12 mouse cellular contexts compared by ENCODE assay signal in the genomic region with DNA sequence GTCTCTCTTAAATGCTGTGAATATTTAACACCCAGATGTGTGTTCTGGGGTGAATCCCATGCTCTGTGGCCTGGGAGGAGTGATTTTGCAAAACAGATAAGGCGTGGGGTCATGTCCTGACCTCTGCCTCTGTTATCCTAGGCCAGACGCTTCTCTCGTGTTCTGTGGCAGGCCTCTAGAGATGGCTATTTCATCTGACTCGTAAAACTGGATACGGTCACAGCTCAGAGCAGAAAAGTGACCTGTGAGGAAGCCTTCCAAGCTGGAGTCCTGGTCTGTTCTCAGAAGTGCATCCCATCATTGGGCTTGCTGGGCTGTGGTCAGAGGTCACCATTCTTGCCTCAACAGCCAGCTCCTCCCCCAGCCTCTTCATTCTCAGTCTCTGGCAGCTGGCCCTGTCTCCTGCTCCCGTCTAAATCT. TPM values are rescaled to one million over a fixed set of nuclear protein-coding genes. Genes with fewer than 3 reads are reported as not detected.
A peak's percentile ranks its signal among the peaks of the same experiment; 100 is the strongest.
DNase-seq lines count a peak whose midpoint lies in the region.
"Had no signal": no experiment of that assay in that cellular context is flagged by ENCODE, and none has a peak within 500 bp of the region (broad histone marks: within the 10 kb centered on the region; RNA-seq: fewer than 3 reads in every experiment).

No protein-coding gene starts in this region.

- H3K4me3 ChIP-seq in embryonic facial prominence, embryonic 10.5 days: no peak overlapping the region
- H3K4me3 ChIP-seq: gastrocnemius, adult 2 months; heart, embryonic 13.5 days had no signal

- H3K27me3 ChIP-seq in embryonic facial prominence, embryonic 10.5 days (replicated peaks; ENCODE audit: low read depth, poor library complexity, severe bottlenecking): peaks cover 60% of the 10 kb centered on the region
- H3K27me3 ChIP-seq: Patski had no signal

- H3K9me3 ChIP-seq in embryonic facial prominence, embryonic 10.5 days: no peaks in the 10 kb centered on the region
- H3K9me3 ChIP-seq: heart, embryonic 13.5 days had no signal

- 28% methylated on average over 6 of the region's 6 CpGs for WGBS in embryonic facial prominence, embryonic 10.5 days

- peak overlapping the region; percentile 19; the same call in 1 of the 2 replicates for H3K27ac ChIP-seq in embryonic facial prominence, embryonic 10.5 days (replicated peaks)
- H3K27ac ChIP-seq: gastrocnemius, adult 2 months; heart, embryonic 13.5 days; hindbrain, postnatal 0 days had no signal

- no peaks in the 10 kb centered on the region for H3K36me3 ChIP-seq in embryonic facial prominence, embryonic 10.5 days (replicated peaks)
- H3K36me3 ChIP-seq: heart, embryonic 13.5 days had no signal

- peaks cover 49% of the 10 kb centered on the region for H3K4me1 ChIP-seq in embryonic facial prominence, embryonic 10.5 days

- DNase-seq in kidney, adult 11 months: peak; percentile 51
- no peak for DNase-seq in kidney, adult 18-20 months
- DNase-seq in NIH3T3 (ENCODE audit: low read depth): peak; percentile 48
- no peak for DNase-seq in embryonic facial prominence, embryonic 10.5 days (ENCODE audit: low spot score)
- peak; percentile 52 to 68 for DNase-seq in kidney, postnatal 4 days
- no peak for DNase-seq in urinary bladder, postnatal 10 days (ENCODE audit: low spot score)
- DNase-seq in layer of hippocampus, adult 8-10 months (ENCODE audit: low spot score in 2 of 2): no peak
- DNase-seq: adrenal gland, postnatal 14 days; gastrocnemius, adult 2 months had no signal

RNA-seq across cellular contexts. Expression of a gene that starts 6.4 kb away (rescaled TPM):
- polyA plus RNA-seq in embryonic facial prominence, embryonic 10.5 days (2016; fragmentation: Nextera tagmentation; extraction: Ambion mirVana): 0.72 and 0.99 TPM in 2 replicates
- 1 to 10 TPM; 5.6 to 8.5 (median 7.1) TPM for total RNA-seq in layer of hippocampus, adult 8-10 months (2022)

RNA-seq across cellular contexts. Expression of a gene that starts 21.7 kb away (rescaled TPM):
- polyA plus RNA-seq in embryonic facial prominence, embryonic 10.5 days (2016; fragmentation: Nextera tagmentation; extraction: Ambion mirVana): 3.9 and 5.8 TPM in 2 replicates
- total RNA-seq in layer of hippocampus, adult 8-10 months (2022): 100 to 1,000 TPM; 162 to 181 (median 170) TPM

RNA-seq across cellular contexts. Expression of a gene that starts 37.2 kb away (rescaled TPM):
- polyA plus RNA-seq in embryonic facial prominence, embryonic 10.5 days (2016; fragmentation: Nextera tagmentation; extraction: Ambion mirVana): 11.4 and 12.1 TPM in 2 replicates
- 10 to 100 TPM; 56.3 to 67.6 (median 63.0) TPM for total RNA-seq in layer of hippocampus, adult 8-10 months (2022)

RNA-seq across cellular contexts. Expression of a gene that starts 58.3 kb away (rescaled TPM):
- polyA plus RNA-seq in embryonic facial prominence, embryonic 10.5 days (2016; fragmentation: Nextera tagmentation; extraction: Ambion mirVana): 70.6 and 74.1 TPM in 2 replicates
- 10 to 100 TPM; 43.0 to 51.1 (median 47.0) TPM for total RNA-seq in layer of hippocampus, adult 8-10 months (2022)

Comparison
In these comparisons a context has a peak if more than half of its experiments do, and no peak if none do; other contexts are left out.
1. DNase-seq: peak in kidney, adult 11 months (single experiment), NIH3T3 (single experiment) and kidney, postnatal 4 days (2 of 2); none in kidney, adult 18-20 months (single experiment), embryonic facial prominence, embryonic 10.5 days (single experiment), urinary bladder, postnatal 10 days (single experiment) and layer of hippocampus, adult 8-10 months (0 of 2).